Mouse (Mus musculus): ENCODE data around the gene Mcoln2.
"Not testable (repeated sequence)": the region's sequence is repeated elsewhere in the genome, so short reads cannot be mapped to it uniquely, and the experiment has no call there.

The Mcoln2 gene

DNA sequence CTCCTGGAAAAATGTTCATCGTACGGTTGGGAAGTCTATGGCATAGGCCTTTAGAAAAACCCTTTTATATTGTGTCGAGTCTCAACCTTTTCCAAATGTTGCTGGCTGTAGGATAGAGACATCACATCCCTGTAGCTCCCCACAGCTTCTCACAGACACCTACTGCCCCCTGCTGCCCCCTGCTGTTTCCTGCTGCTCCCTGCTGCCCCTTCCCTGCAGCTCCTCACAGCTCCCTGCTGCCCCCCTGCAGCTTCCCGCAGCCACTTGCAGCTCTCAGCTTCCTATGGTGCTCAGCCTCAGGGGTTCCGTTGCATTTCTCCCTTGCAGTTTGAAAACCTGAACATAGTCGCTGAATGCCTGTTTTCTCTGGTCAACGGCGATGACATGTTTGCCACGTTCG is 40.3 kb downstream of the Mcoln2 start:
- no peak for DNase-seq (ENCODE audit: low spot score)

- DNase-seq (ENCODE audit: low spot score) = no peak
These were observed 42.9 kb downstream of the Mcoln2 start for GRCm38 (mm10) chr3:146192507-146192906.

DNA sequence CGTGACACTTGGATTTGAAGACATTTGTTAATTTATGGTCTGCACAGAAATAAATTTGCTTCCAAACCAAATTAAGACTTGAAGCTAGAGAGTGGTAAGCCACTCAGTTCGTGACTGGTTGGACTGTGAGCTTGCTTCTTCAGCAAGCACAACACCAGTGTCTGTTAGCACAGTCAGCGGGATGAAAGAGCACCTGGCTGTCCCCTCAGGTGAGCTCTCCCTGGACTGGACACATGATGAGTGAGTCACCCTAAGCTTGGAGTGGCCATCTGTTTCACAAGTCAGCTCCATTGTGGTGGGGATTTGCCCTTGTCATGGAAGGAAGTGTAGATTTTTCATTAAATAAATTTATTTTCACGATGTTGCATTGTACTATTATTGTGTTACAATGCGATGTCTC is 45.5 kb downstream of the Mcoln2 start:
- DNase-seq (ENCODE audit: low spot score) = no peak

GRCm38 (mm10) chr3:146196301-146196700 is 46.7 kb downstream of the Mcoln2 start:
- DNase-seq (ENCODE audit: low spot score) = no peak

- no peak for DNase-seq (ENCODE audit: low spot score)
These were observed 47.4 kb downstream of the Mcoln2 start for GRCm38 (mm10) chr3:146196780-146197743.

- DNase-seq (ENCODE audit: low spot score) = no peak
These were observed 48.2 kb downstream of the Mcoln2 start for GRCm38 (mm10) chr3:146197785-146198184.

DNA sequence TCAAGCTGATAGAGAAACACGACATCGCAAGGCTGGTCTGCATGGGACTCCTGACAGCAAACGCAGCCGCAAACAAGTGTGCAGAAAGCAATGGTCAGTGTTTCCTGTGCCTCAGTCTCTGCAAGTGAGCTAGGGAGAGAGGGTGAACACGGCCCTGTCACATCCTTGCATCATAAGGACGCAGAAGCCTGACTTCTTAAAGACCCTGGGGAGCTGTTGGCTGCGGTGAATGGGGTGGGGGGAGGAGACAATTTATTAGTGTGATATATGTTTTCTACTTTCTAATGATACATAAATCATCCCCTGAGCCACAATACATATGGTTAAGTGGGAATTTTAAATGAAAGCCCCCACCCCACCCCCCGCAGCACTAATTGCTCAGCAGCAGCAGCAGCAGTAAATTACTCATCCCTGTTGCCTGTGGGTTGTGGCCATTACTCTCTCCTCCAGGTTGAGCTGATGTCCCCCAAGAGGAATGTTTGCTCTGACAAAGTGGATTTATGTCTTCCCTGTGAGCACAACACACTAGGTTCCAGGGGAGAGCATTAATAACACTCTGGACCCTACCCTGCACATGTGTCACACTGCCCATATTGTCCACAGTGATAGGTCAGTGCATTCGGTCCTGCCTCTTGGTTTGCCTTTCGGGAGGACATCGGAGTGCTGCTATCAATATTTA is 49.3 kb downstream of the Mcoln2 start:
- no peak for DNase-seq (ENCODE audit: low spot score)

DNA sequence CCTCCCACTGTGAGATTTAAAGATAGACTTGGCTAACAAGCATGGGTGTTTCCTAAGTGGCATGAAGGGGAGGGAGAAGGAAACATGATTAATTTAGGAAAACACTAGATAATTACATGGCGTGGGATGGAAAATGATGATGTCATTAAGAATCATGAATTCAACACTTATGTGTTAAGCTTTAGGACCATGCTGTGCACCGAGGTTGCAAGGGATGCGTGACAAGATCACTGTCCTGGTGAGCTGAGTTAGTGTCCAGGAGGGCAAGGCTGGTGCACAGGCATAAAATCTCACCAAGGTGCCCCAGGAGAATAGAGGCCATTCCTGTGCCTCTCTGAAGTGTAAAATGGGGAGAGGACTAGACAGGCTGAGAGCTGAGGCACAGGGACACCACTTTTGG is 49.9 kb downstream of the Mcoln2 start:
- no peak for DNase-seq (ENCODE audit: low spot score)

DNA sequence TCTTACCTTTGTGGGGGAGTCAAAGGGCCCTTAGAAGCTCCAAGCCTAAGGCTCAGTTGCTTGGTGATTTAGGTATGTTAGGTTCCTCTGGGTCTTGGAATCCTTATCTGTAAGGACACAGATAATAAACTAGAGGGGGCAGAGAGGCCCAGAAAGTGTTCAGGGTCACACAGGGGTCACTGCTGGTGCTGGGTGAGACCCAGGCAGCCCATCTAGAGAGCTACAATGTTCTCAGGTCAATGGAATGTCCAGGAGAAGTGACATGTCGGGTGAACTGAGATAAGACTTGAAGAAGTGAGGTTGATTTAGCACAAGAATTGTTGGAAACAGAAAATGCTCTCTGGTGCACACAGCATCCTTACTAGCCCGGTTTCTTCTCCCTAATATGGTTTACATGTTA is 54.7 kb downstream of the Mcoln2 start:
- DNase-seq (ENCODE audit: low spot score) = no peak

- no peak for DNase-seq (ENCODE audit: low spot score)
These were observed 55.7 kb downstream of the Mcoln2 start for GRCm38 (mm10) chr3:146205305-146205704.

- DNase-seq (ENCODE audit: low spot score) = no peak
These were observed 57.0 kb downstream of the Mcoln2 start for GRCm38 (mm10) chr3:146206635-146207034.

DNA sequence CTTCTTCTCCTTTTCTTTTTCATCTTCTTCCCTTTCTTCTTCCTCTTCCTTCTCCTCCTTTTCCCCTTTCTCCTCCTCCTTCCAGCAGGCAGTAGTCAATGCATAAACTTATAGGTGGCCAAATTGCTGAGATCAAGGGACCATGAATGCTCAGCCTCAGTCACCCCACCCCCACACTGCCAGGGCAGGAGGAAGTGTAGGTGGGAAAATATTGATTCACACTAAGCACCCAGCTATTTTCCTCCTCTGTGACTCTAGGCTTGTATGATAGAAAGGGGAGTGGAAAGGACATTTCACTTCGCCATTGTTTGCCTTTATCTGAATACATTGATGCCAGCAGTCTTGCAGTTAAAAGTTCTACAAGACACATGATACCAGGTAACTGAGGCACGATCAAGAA is 57.8 kb downstream of the Mcoln2 start:
- DNase-seq (ENCODE audit: low spot score) = no peak

- DNase-seq (ENCODE audit: low spot score) = not testable (repeated sequence)
These were observed 60.1 kb downstream of the Mcoln2 start for GRCm38 (mm10) chr3:146209759-146210158.

DNA sequence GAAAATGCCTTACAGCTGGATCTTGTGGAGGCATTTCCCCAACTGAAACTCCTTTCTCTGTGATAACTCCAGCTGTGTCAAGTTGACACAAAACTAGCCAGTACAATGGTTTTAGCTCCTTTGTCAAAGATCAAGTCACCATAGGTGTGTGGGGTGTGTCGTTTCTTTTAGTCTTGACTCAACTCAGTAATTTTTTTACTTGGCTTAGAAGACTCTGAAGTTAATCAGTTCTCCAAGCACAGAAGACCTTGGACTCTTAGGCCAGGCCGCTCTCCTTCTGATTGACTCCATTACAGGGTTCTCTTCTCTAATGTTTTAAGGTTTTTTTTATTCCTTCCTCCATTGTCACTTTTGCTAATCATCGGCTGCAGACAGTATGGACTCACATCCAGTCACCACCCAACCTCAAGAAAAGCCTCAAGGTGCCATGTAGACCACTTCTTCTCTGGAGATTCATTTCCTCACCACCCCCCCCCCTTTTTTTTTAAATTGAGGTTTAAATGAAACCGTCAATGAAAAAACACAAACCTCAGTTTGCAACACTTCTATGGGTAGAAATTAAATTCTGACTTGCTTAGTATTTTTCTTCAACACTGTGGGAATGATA is 61.6 kb downstream of the Mcoln2 start:
- DNase-seq (ENCODE audit: low spot score) = no peak

DNA sequence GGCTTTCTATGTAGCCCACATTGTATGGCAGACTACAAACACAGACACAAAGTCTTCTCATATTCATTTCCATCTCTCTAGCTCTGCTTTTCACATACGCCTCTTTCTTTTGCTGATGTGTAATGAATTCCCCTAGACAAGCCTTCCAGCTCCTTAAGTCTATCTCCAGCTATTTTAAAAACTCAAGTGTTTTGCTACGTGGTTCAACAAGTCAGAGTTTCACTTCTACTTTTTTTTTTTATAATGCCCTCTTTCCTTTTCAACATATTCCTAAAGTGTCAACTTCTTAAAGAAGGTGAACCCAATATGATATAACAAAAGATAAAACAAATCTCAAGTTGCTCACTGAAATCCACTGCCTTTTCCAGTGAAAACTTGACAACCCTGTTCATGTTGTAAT is 62.3 kb downstream of the Mcoln2 start:
- DNase-seq (ENCODE audit: low spot score) = no peak

DNA sequence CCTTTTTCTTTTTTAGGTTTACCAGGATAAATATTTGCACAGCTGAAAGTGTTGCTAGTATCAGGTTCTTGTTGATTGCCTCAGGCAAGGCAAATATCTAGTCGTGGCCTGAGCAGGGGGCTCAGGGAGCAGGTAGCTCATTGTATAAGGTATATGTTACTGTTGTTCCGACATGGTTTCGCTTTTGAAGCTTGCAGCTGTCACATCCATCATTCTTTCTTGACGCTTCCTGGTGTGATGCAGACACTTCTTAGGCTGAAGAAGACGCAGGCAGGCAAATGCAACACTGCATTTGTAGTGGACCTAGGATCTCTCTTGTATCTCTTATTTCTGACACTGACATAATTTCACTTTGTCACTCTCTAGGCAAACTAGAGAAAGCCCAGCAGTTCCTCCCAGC is 63.7 kb downstream of the Mcoln2 start:
- no peak for DNase-seq (ENCODE audit: low spot score)

- no peak for DNase-seq (ENCODE audit: low spot score)
These were observed 66.9 kb downstream of the Mcoln2 start for GRCm38 (mm10) chr3:146216561-146216960.

- DNase-seq (ENCODE audit: low spot score) = no peak
These were observed 71.3 kb downstream of the Mcoln2 start, which contains the start of gene Lpar3 for GRCm38 (mm10) chr3:146220776-146221486. Gene Lpar3, plus strand, starts transcription at chr3:146220963.

- no peak for DNase-seq (ENCODE audit: low spot score)
These were observed 74.6 kb downstream of the Mcoln2 start for GRCm38 (mm10) chr3:146224271-146224670.

- DNase-seq (ENCODE audit: low spot score) = no peak
These were observed 75.6 kb downstream of the Mcoln2 start for GRCm38 (mm10) chr3:146225061-146225761.

GRCm38 (mm10) chr3:146227427-146227826 is 77.8 kb downstream of the Mcoln2 start:
- DNase-seq (ENCODE audit: low spot score) = no peak
